Mouse (Mus musculus): ENCODE measurements around the gene Smim1.

Smim1 gene

GRCm38 (mm10) chr4:154025641-154026440, at the start of gene Smim1:
Gene Smim1, minus strand, starts transcription at chr4:154026230.
- peak; percentile 81 for DNase-seq (ENCODE audit: low read depth)

- DNase-seq (ENCODE audit: low read depth): no peak
Observed at GRCm38 (mm10) chr4:154071941-154072340, 45.9 kb upstream of the Smim1 start.

GRCm38 (mm10) chr4:154071521-154071920, 45.5 kb upstream of the Smim1 start:
- DNase-seq (ENCODE audit: low read depth): no peak

GRCm38 (mm10) chr4:154070896-154071295, 44.9 kb upstream of the Smim1 start:
- DNase-seq (ENCODE audit: low read depth): peak; percentile 58

- peak; percentile 71 for DNase-seq (ENCODE audit: low read depth)
Observed at GRCm38 (mm10) chr4:154064827-154065773, 39.1 kb upstream of the Smim1 start.

GRCm38 (mm10) chr4:154057696-154058095, 31.7 kb upstream of the Smim1 start:
- peak; percentile 86 for DNase-seq (ENCODE audit: low read depth)

GRCm38 (mm10) chr4:154056661-154057060, 30.6 kb upstream of the Smim1 start:
- DNase-seq (ENCODE audit: low read depth): peak; percentile 81

GRCm38 (mm10) chr4:154056046-154056445, 30.0 kb upstream of the Smim1 start:
- peak; percentile 80 for DNase-seq (ENCODE audit: low read depth)

GRCm38 (mm10) chr4:154055482-154055881, 29.5 kb upstream of the Smim1 start:
- peak; percentile 78 for DNase-seq (ENCODE audit: low read depth)

GRCm38 (mm10) chr4:154053065-154053464, 27.0 kb upstream of the Smim1 start:
- peak; percentile 61 for DNase-seq (ENCODE audit: low read depth)

GRCm38 (mm10) chr4:154051401-154051800, 25.4 kb upstream of the Smim1 start:
- DNase-seq (ENCODE audit: low read depth): no peak

- DNase-seq (ENCODE audit: low read depth): no peak
Observed at GRCm38 (mm10) chr4:154045837-154046236, 19.8 kb upstream of the Smim1 start.

- DNase-seq (ENCODE audit: low read depth): no peak
Observed at GRCm38 (mm10) chr4:154042577-154042976, 16.5 kb upstream of the Smim1 start, which contains the start of gene Ccdc27. Gene Ccdc27, minus strand, starts transcription at chr4:154042677.

GRCm38 (mm10) chr4:154037123-154037522, 11.1 kb upstream of the Smim1 start:
- DNase-seq (ENCODE audit: low read depth): no peak

- peak; percentile 57 for DNase-seq (ENCODE audit: low read depth)
Observed at GRCm38 (mm10) chr4:154028646-154029045, 2.6 kb upstream of the Smim1 start.

GRCm38 (mm10) chr4:154028066-154028465, 2.0 kb upstream of the Smim1 start:
- peak; percentile 56 for DNase-seq (ENCODE audit: low read depth)

- DNase-seq (ENCODE audit: low read depth): no peak
Observed at GRCm38 (mm10) chr4:154026441-154026761, 371 bp upstream of the Smim1 start.

- DNase-seq (ENCODE audit: low read depth): no peak
Observed at GRCm38 (mm10) chr4:154024729-154025521, 1.1 kb downstream of the Smim1 start.

GRCm38 (mm10) chr4:154023754-154024601, 2.1 kb downstream of the Smim1 start:
- DNase-seq (ENCODE audit: low read depth): no peak

GRCm38 (mm10) chr4:154022844-154023243, 3.2 kb downstream of the Smim1 start:
- DNase-seq (ENCODE audit: low read depth): peak; percentile 40

- DNase-seq (ENCODE audit: low read depth): peak; percentile 46
Observed at GRCm38 (mm10) chr4:154022407-154022806, 3.6 kb downstream of the Smim1 start.
